Mouse (Mus musculus) myocyte (in vitro differentiated cells): ENCODE data around the gene Hoxa2. TPM values are rescaled to one million over a fixed set of nuclear protein-coding genes. Genes with fewer than 3 reads are reported as not detected.

ENCODE experiments used
- H3K27me3 ChIP-seq: one replicate; pipeline ENCODE4 v1.6.1; 2011; ENCODE audit not compliant: control insufficient read depth, insufficient read depth, insufficient read length
- H3K36me3 ChIP-seq: one replicate; pipeline ENCODE4 v1.6.1; 2011; ENCODE audit not compliant: control insufficient read depth, insufficient read depth
- H3K4me2 ChIP-seq: one replicate; pipeline ENCODE4 v1.6.1; 2011; ENCODE audit warnings: low read depth, control low read depth
- H3K4me3 ChIP-seq: one replicate; pipeline ENCODE4 v1.5.1; 2011; ENCODE audit warnings: mild to moderate bottlenecking, control low read depth, moderate library complexity
- H3K79me2 ChIP-seq: one replicate; pipeline ENCODE4 v1.6.1; 2011; ENCODE audit not compliant: control insufficient read depth, insufficient read depth
- H3ac ChIP-seq: one replicate; pipeline ENCODE4 v1.6.1; 2011; ENCODE audit not compliant: control insufficient read depth, insufficient read length
- CEBPB ChIP-seq: IDR thresholded peaks from 2 replicates; pipeline ENCODE4 v1.6.1; 2011; ENCODE audit warnings: mild to moderate bottlenecking, moderate library complexity; ENCODE audit not compliant: poor library complexity, insufficient read depth, severe bottlenecking
- E2F4 ChIP-seq: IDR thresholded peaks from one replicate; pipeline ENCODE4 v1.6.1; 2011; ENCODE audit warnings: mild to moderate bottlenecking, control low read depth, moderate library complexity; ENCODE audit not compliant: insufficient read depth
- MAX ChIP-seq: IDR thresholded peaks from one replicate; pipeline ENCODE4 v1.6.1; 2011; ENCODE audit warnings: low read depth, mild to moderate bottlenecking, control low read depth
- MYOD1 ChIP-seq, 3 experiments: IDR thresholded peaks; one replicate each; pipeline ENCODE4 v1.6.1; 2011; ENCODE audit warnings: control low read depth in 2 of 3, low read depth in 2 of 3, mild to moderate bottlenecking in 2 of 3, moderate library complexity in 1 of 3; ENCODE audit not compliant: insufficient read length in 2 of 3, control insufficient read depth in 1 of 3
- MYOG ChIP-seq, 3 experiments: IDR thresholded peaks; one replicate each; pipeline ENCODE4 v1.6.1; 2011; ENCODE audit warnings: control low read depth in 2 of 3, low read depth in 2 of 3, mild to moderate bottlenecking in 2 of 3; ENCODE audit not compliant: insufficient read length in 2 of 3, control insufficient read depth in 1 of 3, insufficient read depth in 1 of 3
- POLR2A ChIP-seq: IDR thresholded peaks from one replicate; pipeline ENCODE4 v1.6.1; 2011; ENCODE audit warnings: low read depth, mild to moderate bottlenecking, control low read depth, moderate library complexity; ENCODE audit not compliant: insufficient read length
- POLR2AphosphoS2 ChIP-seq: IDR thresholded peaks from one replicate; pipeline ENCODE4 v1.6.1; 2011; ENCODE audit warnings: low read depth, control low read depth; ENCODE audit not compliant: insufficient read length
- REST ChIP-seq: IDR thresholded peaks from one replicate; pipeline ENCODE4 v1.6.1; 2011; ENCODE audit warnings: mild to moderate bottlenecking, control low read depth, moderate library complexity; ENCODE audit not compliant: insufficient read depth, insufficient read length
- SRF ChIP-seq: IDR thresholded peaks from one replicate; pipeline ENCODE4 v1.6.1; 2011; ENCODE audit warnings: low read depth; ENCODE audit not compliant: control insufficient read depth, insufficient read length
- TCF12 ChIP-seq: IDR thresholded peaks from one replicate; pipeline ENCODE4 v1.6.1; 2011; ENCODE audit warnings: mild to moderate bottlenecking, control low read depth; ENCODE audit not compliant: poor library complexity, insufficient read depth, severe bottlenecking
- TCF3 ChIP-seq: IDR thresholded peaks from one replicate; pipeline ENCODE4 v1.6.1; 2011; ENCODE audit warnings: low read depth, control low read depth; ENCODE audit not compliant: insufficient read length
- USF1 ChIP-seq: IDR thresholded peaks from one replicate; pipeline ENCODE4 v1.6.1; 2011; ENCODE audit warnings: low read depth, mild to moderate bottlenecking, control low read depth, moderate library complexity
- polyA plus RNA-seq: library from polyadenylated mRNA; unstranded; fragments of >200 nt; fragmentation: generic; extraction: Trizol; gene quantifications from one replicate; pipeline ENCODE4 v1.2.1, GENCODE M21; 2012; ENCODE audit warnings: missing spikeins

Hoxa2 gene
- polyA plus RNA-seq, 1 experiment: 0.32 TPM

DNA sequence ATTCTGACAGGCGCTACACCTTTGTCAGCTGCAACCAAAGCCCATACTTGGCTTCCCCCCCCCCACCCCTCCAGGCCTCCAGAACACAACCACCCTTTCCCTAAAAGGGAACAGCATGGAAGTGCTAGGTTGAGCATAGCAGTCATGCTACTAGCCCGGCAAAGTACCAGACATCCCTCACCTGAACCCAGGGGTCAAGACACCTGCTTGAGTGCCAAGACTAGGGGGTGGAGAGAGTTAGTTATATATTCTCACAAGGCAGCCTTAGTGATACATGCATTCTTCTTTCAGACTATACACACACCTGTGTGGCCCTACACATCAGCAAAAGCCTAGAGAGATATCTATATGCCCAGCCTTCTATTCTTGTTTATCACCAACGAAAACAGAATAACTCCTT lies 21.2 kb upstream of the Hoxa2 start:
- Histone ChIP-seq H3K4me3 (no peak overlapping the region), H3K27me3 (no peaks in the 10 kb centered on the region), H3ac (no peak overlapping the region), H3K79me2 (no peaks in the 10 kb centered on the region), H3K36me3 (no peaks in the 10 kb centered on the region), H3K4me2 (no peak overlapping the region)
- TF ChIP-seq SRF: no peak
- no peak for TF ChIP-seq TCF12
- no peak for TF ChIP-seq USF1
- no peak for TF ChIP-seq CEBPB
- no peak for TF ChIP-seq MAX
- no peak for TF ChIP-seq E2F4
- TF ChIP-seq POLR2A: no peak
- no peak for TF ChIP-seq MYOD1 (IDR thresholded peaks at IDR 0.05; ENCODE audit: control insufficient read depth in 1 of 3, insufficient read length in 2 of 3, low read depth in 2 of 3)
- no peak for TF ChIP-seq POLR2AphosphoS2

DNA sequence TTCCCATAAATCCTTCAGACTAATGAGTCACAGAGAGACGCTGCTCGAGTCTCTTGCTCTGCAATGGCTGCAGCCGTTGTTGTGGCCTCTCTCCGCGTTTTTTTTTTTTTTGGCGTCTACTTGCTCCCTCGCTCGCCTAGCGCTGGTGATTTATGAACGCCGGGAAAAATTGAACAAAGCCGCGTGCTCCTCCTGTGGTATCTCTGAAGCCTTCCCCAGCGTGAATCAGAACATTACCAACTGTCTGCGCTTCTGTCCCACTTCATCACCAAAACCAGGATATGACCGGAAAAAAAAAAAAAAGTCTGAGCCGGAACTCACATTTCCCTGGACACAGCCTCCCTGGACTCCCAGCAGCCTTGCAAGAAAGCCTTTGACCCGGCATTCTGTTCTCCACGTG lies 20.6 kb upstream of the Hoxa2 start:
- Histone ChIP-seq H3K79me2 (no peaks in the 10 kb centered on the region), H3K27me3 (no peaks in the 10 kb centered on the region), H3K36me3 (no peaks in the 10 kb centered on the region), H3K4me3 (no peak overlapping the region), H3K4me2 (no peak overlapping the region), H3ac (no peak overlapping the region)
- TF ChIP-seq SRF (no peak), MYOD1 (IDR thresholded peaks at IDR 0.05; ENCODE audit: control insufficient read depth in 1 of 3, insufficient read length in 2 of 3, low read depth in 2 of 3) (no peak), REST (no peak), USF1 (no peak), TCF3 (no peak), E2F4 (no peak), TCF12 (no peak)

DNA sequence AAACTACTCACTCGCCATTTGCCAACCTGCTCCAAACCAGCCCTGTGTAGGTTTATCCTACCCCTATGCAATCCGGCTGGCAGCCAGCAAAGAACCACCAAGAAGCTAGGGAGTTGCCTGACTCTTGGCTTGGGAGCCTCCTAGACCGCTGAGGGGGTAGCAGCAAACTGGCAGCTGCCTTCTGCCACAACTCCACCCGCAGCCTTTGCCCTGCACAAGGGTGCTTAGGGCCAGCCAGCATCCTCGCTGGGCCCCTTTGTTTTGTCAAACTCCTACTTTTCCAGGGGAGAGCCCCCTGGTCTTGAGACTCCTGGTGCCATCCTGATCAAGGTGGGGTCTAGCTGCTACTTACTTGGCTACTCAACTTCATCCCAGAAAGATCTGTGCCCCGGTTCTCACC lies 20.0 kb upstream of the Hoxa2 start:
- Histone ChIP-seq H3ac (no peak overlapping the region), H3K4me3 (no peak overlapping the region), H3K36me3 (no peaks in the 10 kb centered on the region), H3K27me3 (no peaks in the 10 kb centered on the region), H3K4me2 (no peak overlapping the region), H3K79me2 (no peaks in the 10 kb centered on the region)
- TF ChIP-seq MAX (no peak), SRF (no peak), REST (no peak), TCF12 (no peak), POLR2A (no peak), E2F4 (no peak), MYOD1 (IDR thresholded peaks at IDR 0.05; ENCODE audit: control insufficient read depth in 1 of 3, insufficient read length in 2 of 3, low read depth in 2 of 3) (no peak), MYOG (IDR thresholded peaks at IDR 0.05; ENCODE audit: control insufficient read depth in 1 of 3, insufficient read depth in 1 of 3, insufficient read length in 2 of 3, low read depth in 2 of 3) (no peak), USF1 (no peak), POLR2AphosphoS2 (no peak), TCF3 (no peak), CEBPB (no peak)

DNA sequence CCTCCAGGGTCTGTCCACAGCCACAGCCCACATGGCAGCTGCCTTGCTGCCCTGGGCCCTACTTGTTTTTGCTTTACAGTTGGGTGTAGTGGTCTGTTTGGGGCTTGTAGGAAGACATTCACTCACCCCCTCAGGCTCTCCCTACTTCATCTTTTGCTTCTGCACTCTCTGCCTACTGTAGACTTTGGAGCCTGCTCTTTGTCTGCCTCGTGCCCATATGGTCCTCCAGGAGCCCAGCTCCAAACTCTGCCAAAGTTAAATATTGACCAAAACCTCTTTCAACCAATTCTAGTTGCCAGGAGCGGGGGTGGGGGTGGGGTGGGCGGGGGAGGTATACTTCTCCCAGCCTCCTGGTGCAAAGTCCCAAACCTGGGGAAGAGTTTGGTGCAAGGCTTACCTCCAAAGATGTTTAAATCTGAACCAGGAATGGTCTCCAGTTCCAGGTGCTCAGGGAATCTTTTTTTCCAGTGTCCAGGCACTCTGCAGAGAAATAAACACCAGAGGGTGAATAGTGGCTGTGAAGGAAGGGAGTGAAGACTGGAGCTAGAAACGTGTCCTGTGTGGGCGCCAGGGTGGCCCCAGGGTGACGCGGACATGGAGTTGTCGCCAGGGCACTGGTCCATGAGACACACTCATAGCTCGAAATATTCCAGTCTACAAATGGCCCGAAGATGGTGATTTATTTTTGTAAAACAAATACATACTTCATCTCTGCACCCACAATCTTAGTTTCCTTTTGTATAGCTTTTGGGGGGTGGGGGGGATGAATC lies 18.9 kb upstream of the Hoxa2 start:
- Histone ChIP-seq H3K4me3 (no peak overlapping the region), H3K4me2 (no peak overlapping the region), H3K79me2 (no peaks in the 10 kb centered on the region), H3K36me3 (no peaks in the 10 kb centered on the region), H3ac (no peak overlapping the region), H3K27me3 (no peaks in the 10 kb centered on the region)
- TF ChIP-seq SRF (no peak), MYOD1 (IDR thresholded peaks at IDR 0.05; ENCODE audit: control insufficient read depth in 1 of 3, insufficient read length in 2 of 3, low read depth in 2 of 3) (no peak), REST (no peak), CEBPB (no peak), TCF12 (no peak), MAX (no peak), POLR2AphosphoS2 (no peak), MYOG (IDR thresholded peaks at IDR 0.05; ENCODE audit: control insufficient read depth in 1 of 3, insufficient read depth in 1 of 3, insufficient read length in 2 of 3, low read depth in 2 of 3) (no peak), USF1 (no peak), TCF3 (no peak), E2F4 (no peak), POLR2A (no peak)

DNA sequence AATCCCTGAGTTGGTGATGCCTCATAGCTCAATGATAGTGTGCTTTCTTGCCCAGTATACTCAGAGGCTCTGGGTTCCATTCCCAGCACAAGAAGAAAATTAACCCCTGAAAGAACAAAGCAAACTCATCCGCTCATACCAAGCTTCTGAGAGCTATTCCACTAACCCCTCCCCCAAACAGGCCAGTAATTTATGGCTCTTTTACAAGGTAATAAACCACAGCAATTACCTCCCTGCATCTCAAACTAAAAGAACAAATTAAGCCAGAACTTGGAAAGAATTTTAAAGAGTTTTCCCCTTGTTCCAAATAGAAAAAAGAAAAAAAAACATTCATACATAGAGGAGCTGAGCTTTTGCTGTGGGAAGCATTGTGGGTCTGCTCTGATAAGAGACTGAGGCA lies 18.2 kb upstream of the Hoxa2 start:
- no peaks in the 10 kb centered on the region for H3K36me3 ChIP-seq
- no peak overlapping the region for H3K4me2 ChIP-seq
- no peaks in the 10 kb centered on the region for H3K79me2 ChIP-seq
- TF ChIP-seq REST: no peak
- no peaks in the 10 kb centered on the region for H3K27me3 ChIP-seq
- no peak overlapping the region for H3ac ChIP-seq
- H3K4me3 ChIP-seq: no peak overlapping the region
